Mouse (Mus musculus): ENCODE results near the gene Fam198b. TPM values are rescaled to one million over a fixed set of nuclear protein-coding genes. Genes with fewer than 3 reads are reported as not detected.

Fam198b gene
- polyA plus RNA-seq, 1 experiment from 2014 or later: 21.3 TPM

DNA sequence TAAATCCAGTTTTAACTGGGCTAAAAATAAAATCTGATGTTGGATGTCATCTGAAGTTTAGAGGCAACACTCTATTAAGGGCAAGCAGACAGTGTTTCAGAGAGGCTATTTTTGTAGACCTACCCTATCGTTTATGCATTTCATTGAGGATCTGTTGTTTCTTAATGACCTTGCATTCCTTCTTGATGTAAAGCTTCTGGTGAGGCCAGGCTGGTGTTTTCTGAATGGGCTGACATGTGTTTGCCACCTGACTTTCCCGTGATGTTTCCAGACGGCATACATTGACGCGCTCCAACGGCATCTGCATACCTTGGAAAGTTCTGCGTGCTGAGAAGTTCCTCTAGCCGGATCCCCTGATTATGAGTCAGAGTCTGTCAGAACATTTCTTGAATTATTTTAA lies 104.9 kb downstream of the Fam198b start:
- no peak for TF ChIP-seq CTCF (IDR thresholded peaks at IDR 0.05)
- TF ChIP-seq EP300 (IDR thresholded peaks at IDR 0.05): no peak
- 61% methylated on average over 8 of the region's 8 CpGs for WGBS
- Histone ChIP-seq H3K9me3 (ENCODE audit: low read length) (no peaks in the 10 kb centered on the region), H3K27me3 (replicated peaks; ENCODE audit: insufficient read depth, low read length) (no peaks in the 10 kb centered on the region), H3K36me3 (ENCODE audit: insufficient read depth, low read length) (no peaks in the 10 kb centered on the region), H3K27ac (ENCODE audit: low read length) (no peak overlapping the region), H3K9ac (replicated peaks; ENCODE audit: low read depth) (no peak overlapping the region), H3K4me2 (replicated peaks; ENCODE audit: low read depth, low read length) (no peak overlapping the region), H3K4me3 (ENCODE audit: low read depth, low read length) (no peak overlapping the region), H3K4me1 (ENCODE audit: insufficient read depth, low read depth, low read length) (no peaks in the 10 kb centered on the region)
- ATAC-seq: 0 out of 2 replicates have a peak, but pooled peaks have one; percentile 28
- DNase-seq (ENCODE audit: low spot score): peak; percentile 62

DNA sequence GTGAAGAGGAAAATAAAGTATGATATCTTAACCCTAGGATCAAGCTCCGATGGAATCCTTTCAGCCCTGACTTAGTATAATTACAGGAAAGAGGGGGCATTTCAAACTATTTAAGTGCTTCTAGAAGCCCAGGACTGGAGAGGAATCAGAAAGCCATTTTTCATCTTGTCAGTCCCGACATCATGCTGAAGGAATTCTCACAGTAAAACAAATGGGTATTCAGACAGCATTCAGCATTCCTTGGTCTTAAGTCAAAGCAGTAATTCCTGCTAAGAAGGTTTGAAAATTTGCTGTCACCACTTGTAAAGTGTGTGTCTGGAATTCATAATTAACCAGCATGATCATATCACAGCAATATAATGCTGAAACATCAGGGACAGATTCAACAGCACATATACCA lies 105.6 kb downstream of the Fam198b start:
- 27% methylated on average over 2 of the region's 2 CpGs for WGBS
- Histone ChIP-seq H3K4me1 (ENCODE audit: insufficient read depth, low read depth, low read length) (no peaks in the 10 kb centered on the region), H3K36me3 (ENCODE audit: insufficient read depth, low read length) (no peaks in the 10 kb centered on the region), H3K4me3 (ENCODE audit: low read depth, low read length) (no peak overlapping the region), H3K9ac (replicated peaks; ENCODE audit: low read depth) (no peak overlapping the region), H3K27ac (ENCODE audit: low read length) (no peak overlapping the region), H3K27me3 (replicated peaks; ENCODE audit: insufficient read depth, low read length) (no peaks in the 10 kb centered on the region), H3K9me3 (ENCODE audit: low read length) (no peaks in the 10 kb centered on the region), H3K4me2 (replicated peaks; ENCODE audit: low read depth, low read length) (no peak overlapping the region)
- DNase-seq (ENCODE audit: low spot score): no peak
- TF ChIP-seq EP300 (IDR thresholded peaks at IDR 0.05) (no peak), CTCF (IDR thresholded peaks at IDR 0.05) (no peak)
- no peak for ATAC-seq

DNA sequence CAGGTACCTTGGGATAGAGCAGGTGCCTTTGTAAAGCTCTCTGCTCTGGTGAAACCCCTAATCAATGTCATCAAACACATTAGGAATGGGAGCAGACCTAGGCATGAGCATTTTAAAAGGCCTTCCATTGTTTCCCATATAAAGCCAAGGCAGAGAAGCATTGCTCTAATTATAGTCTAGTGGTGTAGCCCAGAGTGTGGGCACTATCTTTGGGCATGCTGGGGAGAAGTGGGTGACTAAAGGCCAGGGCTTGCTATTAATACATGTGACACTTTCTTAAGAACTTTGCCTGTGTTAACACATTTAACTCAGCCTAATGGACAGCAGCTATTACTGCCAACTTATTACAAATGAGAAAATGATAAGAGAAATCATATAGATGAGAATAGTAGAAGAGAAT lies 106.1 kb downstream of the Fam198b start:
- no peaks in the 10 kb centered on the region for H3K27me3 ChIP-seq (replicated peaks; ENCODE audit: insufficient read depth, low read length)
- no peaks in the 10 kb centered on the region for H3K9me3 ChIP-seq (ENCODE audit: low read length)
- H3K36me3 ChIP-seq (ENCODE audit: insufficient read depth, low read length): no peaks in the 10 kb centered on the region
- no peak overlapping the region for H3K4me3 ChIP-seq (ENCODE audit: low read depth, low read length)
- H3K4me2 ChIP-seq (replicated peaks; ENCODE audit: low read depth, low read length): no peak overlapping the region
- no peak overlapping the region for H3K27ac ChIP-seq (ENCODE audit: low read length)
- ATAC-seq (no peak), DNase-seq (ENCODE audit: low spot score) (no peak)
- no peak overlapping the region for H3K9ac ChIP-seq (replicated peaks; ENCODE audit: low read depth)
- TF ChIP-seq EP300 (IDR thresholded peaks at IDR 0.05): no peak
- no peak for TF ChIP-seq CTCF (IDR thresholded peaks at IDR 0.05)
- no peaks in the 10 kb centered on the region for H3K4me1 ChIP-seq (ENCODE audit: insufficient read depth, low read depth, low read length)

DNA sequence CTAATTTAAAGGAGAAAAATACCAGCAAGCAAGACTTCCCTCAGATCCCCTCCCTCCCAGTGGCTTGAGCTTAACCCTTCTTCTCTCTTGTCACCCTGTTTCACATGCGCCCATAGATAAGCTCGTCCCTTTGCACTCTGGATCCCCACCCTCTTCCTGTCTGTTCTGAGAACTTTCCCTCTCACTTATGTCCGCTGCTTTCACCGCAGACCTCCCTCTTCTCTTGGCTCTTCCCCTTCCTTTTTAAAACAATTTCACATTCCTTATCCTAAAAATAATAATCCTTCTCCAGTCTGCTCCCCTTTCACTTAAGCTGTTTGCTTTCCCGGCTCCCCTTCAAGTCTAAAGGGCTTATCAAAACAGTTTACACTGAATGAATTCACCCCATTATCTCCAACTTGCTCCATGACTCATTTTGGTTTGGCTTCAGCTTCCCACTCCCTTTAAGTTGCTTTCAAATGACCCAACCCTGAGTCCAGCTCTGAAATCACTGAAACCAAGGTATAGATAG lies 109.8 kb downstream of the Fam198b start:
- H3K4me3 ChIP-seq (ENCODE audit: low read depth, low read length): no peak overlapping the region
- no peaks in the 10 kb centered on the region for H3K4me1 ChIP-seq (ENCODE audit: insufficient read depth, low read depth, low read length)
- H3K36me3 ChIP-seq (ENCODE audit: insufficient read depth, low read length): no peaks in the 10 kb centered on the region
- H3K9me3 ChIP-seq (ENCODE audit: low read length): no peaks in the 10 kb centered on the region
- no peak overlapping the region for H3K27ac ChIP-seq (ENCODE audit: low read length)
- DNase-seq (ENCODE audit: low spot score) (peak; percentile 58), ATAC-seq (peak; percentile 67)
- H3K27me3 ChIP-seq (replicated peaks; ENCODE audit: insufficient read depth, low read length): no peaks in the 10 kb centered on the region
- H3K4me2 ChIP-seq (replicated peaks; ENCODE audit: low read depth, low read length): no peak overlapping the region
- 8% methylated on average over 5 of the region's 5 CpGs for WGBS
- TF ChIP-seq EP300 (IDR thresholded peaks at IDR 0.05) (peak; percentile 69), CTCF (IDR thresholded peaks at IDR 0.05) (no peak)
- no peak overlapping the region for H3K9ac ChIP-seq (replicated peaks; ENCODE audit: low read depth)

- ATAC-seq: no peak
Observed at GRCm38 (mm10) chr3:79995726-79996125, 111.4 kb downstream of the Fam198b start.

More at GRCm38 (mm10) chr3:79995726-79996125, 111.4 kb downstream of the Fam198b start:
- H3K9ac ChIP-seq (replicated peaks; ENCODE audit: low read depth): no peak overlapping the region
- H3K4me1 ChIP-seq (ENCODE audit: insufficient read depth, low read depth, low read length): no peaks in the 10 kb centered on the region
- no peak for DNase-seq (ENCODE audit: low spot score)
- no peaks in the 10 kb centered on the region for H3K9me3 ChIP-seq (ENCODE audit: low read length)
- no peaks in the 10 kb centered on the region for H3K27me3 ChIP-seq (replicated peaks; ENCODE audit: insufficient read depth, low read length)
- H3K4me2 ChIP-seq (replicated peaks; ENCODE audit: low read depth, low read length): no peak overlapping the region
- TF ChIP-seq CTCF (IDR thresholded peaks at IDR 0.05): no peak
- no peak for TF ChIP-seq EP300 (IDR thresholded peaks at IDR 0.05)
- H3K36me3 ChIP-seq (ENCODE audit: insufficient read depth, low read length): no peaks in the 10 kb centered on the region
- H3K27ac ChIP-seq (ENCODE audit: low read length): no peak overlapping the region
- H3K4me3 ChIP-seq (ENCODE audit: low read depth, low read length): no peak overlapping the region
- 78% methylated on average over 6 of the region's 6 CpGs for WGBS

Other genes starting within 250 kb of the Fam198b start
- gene Rxfp1, start 146.7 kb upstream of the Fam198b start, polyA plus RNA-seq (2015; fragmentation: Nextera tagmentation; extraction: Ambion mirVana): 0.29 and 0.42 TPM in 2 replicates
- 4.4 and 4.8 TPM in 2 replicates for gene Tmem144, start 31.8 kb upstream of the Fam198b start, polyA plus RNA-seq (2015; fragmentation: Nextera tagmentation; extraction: Ambion mirVana)